Mouse (Mus musculus): Measurements from ENCODE around the gene Cldn15. TPM values are rescaled to one million over a fixed set of nuclear protein-coding genes. Genes with fewer than 3 reads are reported as not detected.

Gene Cldn15
- total and polyA plus RNA-seq, 3 experiments: 1.2 to 2.1 TPM; not detected in 1

DNA sequence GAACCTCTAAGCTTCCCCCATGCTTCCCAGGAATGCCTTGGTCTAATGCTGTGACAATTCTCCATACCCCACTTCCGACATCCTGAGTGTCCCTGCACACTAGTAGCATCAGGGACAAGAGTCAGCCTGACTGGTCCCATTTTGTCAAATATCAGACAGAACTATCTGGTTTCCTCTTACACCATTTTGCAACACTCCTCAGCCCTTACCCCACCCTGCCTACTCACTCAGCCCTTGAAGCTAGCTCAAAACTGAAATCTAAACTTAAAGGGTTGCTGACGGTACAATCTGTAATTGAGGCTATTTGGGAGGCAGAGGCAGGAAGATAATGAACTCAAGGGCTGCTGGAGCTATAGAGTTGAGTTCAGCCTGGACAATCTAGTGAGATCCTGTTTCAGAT, 13.3 kb downstream of the Cldn15 start:
- no peak overlapping the region for H3K9ac ChIP-seq (ENCODE audit: control insufficient read depth, low read depth, low read length, poor library complexity, severe bottlenecking)
- H3K27me3 ChIP-seq (ENCODE audit: control insufficient read depth in 1 of 2, insufficient read depth in 2 of 2, low read length in 2 of 2): no peaks in the 10 kb centered on the region
- no peak for DNase-seq (ENCODE audit: low read depth, low spot score)
- H3K4me1 ChIP-seq (ENCODE audit: control insufficient read depth in 1 of 2, insufficient read depth in 2 of 2, low read length in 2 of 2): peaks cover 0 to 14% of the 10 kb centered on the region in 2 experiments; a peak in 2 of 4 replicates
- no peaks in the 10 kb centered on the region for H3K79me2 ChIP-seq (ENCODE audit: control insufficient read depth, insufficient read depth, low read length, poor library complexity)
- no peak overlapping the region for H3K4me3 ChIP-seq (ENCODE audit: control insufficient read depth in 1 of 2, insufficient read depth in 1 of 2, low read depth in 2 of 2, low read length in 2 of 2)
- no peaks in the 10 kb centered on the region for H3K9me3 ChIP-seq (replicated peaks; ENCODE audit: insufficient read depth, low read length)
- H3K36me3 ChIP-seq (ENCODE audit: control insufficient read depth in 1 of 2, insufficient read depth in 2 of 2, low read length in 2 of 2): peaks cover 0 to 8% of the 10 kb centered on the region in 2 experiments; a peak in 2 of 4 replicates
- TF ChIP-seq NRF1 (IDR thresholded peaks at IDR 0.05; ENCODE audit: insufficient read depth, low read depth, low read length, poor library complexity, severe bottlenecking) (no peak), ZNF384 (IDR thresholded peaks at IDR 0.05; ENCODE audit: low read depth, low read length) (no peak), E2F4 (IDR thresholded peaks at IDR 0.05; ENCODE audit: borderline replicate concordance, low read depth, low read length) (no peak), MYC (IDR thresholded peaks at IDR 0.05; ENCODE audit: low read depth, low read length) (no peak), CHD2 (IDR thresholded peaks at IDR 0.05; ENCODE audit: low read length) (no peak), ELF1 (IDR thresholded peaks at IDR 0.05; ENCODE audit: low read depth, low read length) (no peak), BHLHE40 (IDR thresholded peaks at IDR 0.05; ENCODE audit: borderline replicate concordance, low read depth, low read length) (no peak), CHD1 (IDR thresholded peaks at IDR 0.05; ENCODE audit: low read depth, low read length) (no peak), JUND (IDR thresholded peaks at IDR 0.05; ENCODE audit: low read depth, low read length) (no peak), CTCF (IDR thresholded peaks at IDR 0.05 in 2 of 3, conservative IDR thresholded peaks at IDR 0.05 in 1 of 3; ENCODE audit: control insufficient read depth in 1 of 3, insufficient read depth in 1 of 3, low read depth in 2 of 3, low read length in 3 of 3, poor library complexity in 1 of 3, severe bottlenecking in 1 of 3) (no peak), MXI1 (IDR thresholded peaks at IDR 0.05; ENCODE audit: low read depth, low read length) (no peak), GABPA (IDR thresholded peaks at IDR 0.05; ENCODE audit: low read depth, low read length) (no peak), ZC3H11A (IDR thresholded peaks at IDR 0.05; ENCODE audit: low read depth, low read length) (no peak), POLR2A (IDR thresholded peaks at IDR 0.05; ENCODE audit: control insufficient read depth in 1 of 2, insufficient read depth in 1 of 2, low read depth in 1 of 2, low read length in 2 of 2, poor library complexity in 1 of 2) (no peak), SMC3 (IDR thresholded peaks at IDR 0.05; ENCODE audit: low read depth, low read length) (no peak), TBP (IDR thresholded peaks at IDR 0.05; ENCODE audit: low read depth, low read length) (no peak), TAL1 (IDR thresholded peaks at IDR 0.05; ENCODE audit: low read length) (no peak), RCOR1 (IDR thresholded peaks at IDR 0.05; ENCODE audit: low read depth, low read length) (no peak), ZMIZ1 (IDR thresholded peaks at IDR 0.05; ENCODE audit: low read depth, low read length) (no peak)
- H3K27ac ChIP-seq (ENCODE audit: control insufficient read depth, low read depth, low read length): no peak overlapping the region

DNA sequence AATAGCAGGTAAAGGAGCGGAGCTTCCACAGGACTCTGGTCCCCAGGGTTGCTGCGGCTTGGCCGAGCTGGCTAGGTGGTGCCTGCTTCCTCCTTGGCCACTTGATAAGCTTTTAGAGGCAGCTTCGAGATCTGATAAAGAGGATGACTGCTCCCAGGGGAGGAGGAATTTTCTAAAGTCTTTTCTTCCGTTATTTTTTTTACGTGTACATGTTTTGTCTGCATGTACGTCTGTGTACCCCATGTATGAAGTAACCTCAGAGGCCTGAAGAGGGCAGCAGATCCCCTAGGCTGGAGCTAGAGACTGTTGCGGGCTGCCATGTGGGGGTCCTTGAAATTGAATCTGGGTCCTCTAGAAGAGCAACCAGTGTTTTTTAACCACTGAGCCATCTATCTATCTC, 14.6 kb downstream of the Cldn15 start:
- peaks cover 0 to 16% of the 10 kb centered on the region in 2 experiments; a peak in 2 of 4 replicates for H3K4me1 ChIP-seq (ENCODE audit: control insufficient read depth in 1 of 2, insufficient read depth in 2 of 2, low read length in 2 of 2)
- no peak overlapping the region for H3K4me3 ChIP-seq (ENCODE audit: control insufficient read depth in 1 of 2, insufficient read depth in 1 of 2, low read depth in 2 of 2, low read length in 2 of 2)
- DNase-seq (ENCODE audit: low read depth, low spot score): peak; percentile 54
- H3K79me2 ChIP-seq (ENCODE audit: control insufficient read depth, insufficient read depth, low read length, poor library complexity): no peaks in the 10 kb centered on the region
- H3K27me3 ChIP-seq (ENCODE audit: control insufficient read depth in 1 of 2, insufficient read depth in 2 of 2, low read length in 2 of 2): no peaks in the 10 kb centered on the region
- TF ChIP-seq ZNF384 (IDR thresholded peaks at IDR 0.05; ENCODE audit: low read depth, low read length) (peak; percentile 41; the same call in 1 of the 2 replicates), MAZ (IDR thresholded peaks at IDR 0.05; ENCODE audit: low read depth, low read length) (no peak), RAD21 (IDR thresholded peaks at IDR 0.05; ENCODE audit: low read depth, low read length) (peak; percentile 25), ETS1 (IDR thresholded peaks at IDR 0.05; ENCODE audit: low read depth, low read length) (peak; percentile 53), GATA1 (IDR thresholded peaks at IDR 0.05; ENCODE audit: low read depth, low read length) (peak; percentile 64), RCOR1 (IDR thresholded peaks at IDR 0.05; ENCODE audit: low read depth, low read length) (no peak), EP300 (IDR thresholded peaks at IDR 0.05; ENCODE audit: low read depth in 1 of 2, low read length in 2 of 2) (0 out of 4 replicates have a peak, but pooled peaks of 1 of the 2 experiments have one; percentile 16), CTCF (IDR thresholded peaks at IDR 0.05 in 2 of 3, conservative IDR thresholded peaks at IDR 0.05 in 1 of 3; ENCODE audit: control insufficient read depth in 1 of 3, insufficient read depth in 1 of 3, low read depth in 2 of 3, low read length in 3 of 3, poor library complexity in 1 of 3, severe bottlenecking in 1 of 3) (peak; percentile 48 to 62 (median 52)), ELF1 (IDR thresholded peaks at IDR 0.05; ENCODE audit: low read depth, low read length) (peak; percentile 37; the same call in 1 of the 2 replicates)
- peaks cover 0 to 8% of the 10 kb centered on the region in 2 experiments; a peak in 2 of 4 replicates for H3K36me3 ChIP-seq (ENCODE audit: control insufficient read depth in 1 of 2, insufficient read depth in 2 of 2, low read length in 2 of 2)
- no peaks in the 10 kb centered on the region for H3K9me3 ChIP-seq (replicated peaks; ENCODE audit: insufficient read depth, low read length)
- H3K9ac ChIP-seq (ENCODE audit: control insufficient read depth, low read depth, low read length, poor library complexity, severe bottlenecking): peak overlapping the region; percentile 21; the same call in 1 of the 2 replicates
- H3K27ac ChIP-seq (ENCODE audit: control insufficient read depth, low read depth, low read length): peak overlapping the region; percentile 61

Data from MEL (cell line).